Mouse (Mus musculus): ENCODE measurements around the gene Nos1.

Gene Nos1

DNA sequence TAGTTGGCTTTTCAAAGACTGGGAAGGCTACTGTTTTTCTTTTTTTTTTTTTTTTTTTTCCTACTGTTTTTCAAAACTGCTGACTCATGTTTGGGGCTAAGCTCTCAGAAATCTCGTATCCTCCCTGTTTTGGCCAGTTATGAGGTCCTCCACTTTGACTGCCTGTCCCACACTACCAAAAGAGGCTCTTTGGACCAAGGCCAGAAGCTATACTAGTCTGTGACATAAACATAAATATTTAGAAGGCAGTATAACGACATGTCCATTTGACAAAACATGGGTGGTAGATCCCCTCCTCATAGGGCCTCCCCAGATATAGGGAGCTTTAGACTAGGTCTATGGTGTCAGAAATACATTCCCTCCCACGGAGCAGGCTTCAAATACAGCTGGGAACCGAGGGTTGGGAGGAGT, 186.8 kb downstream of the Nos1 start:
- DNase-seq = no peak

DNA sequence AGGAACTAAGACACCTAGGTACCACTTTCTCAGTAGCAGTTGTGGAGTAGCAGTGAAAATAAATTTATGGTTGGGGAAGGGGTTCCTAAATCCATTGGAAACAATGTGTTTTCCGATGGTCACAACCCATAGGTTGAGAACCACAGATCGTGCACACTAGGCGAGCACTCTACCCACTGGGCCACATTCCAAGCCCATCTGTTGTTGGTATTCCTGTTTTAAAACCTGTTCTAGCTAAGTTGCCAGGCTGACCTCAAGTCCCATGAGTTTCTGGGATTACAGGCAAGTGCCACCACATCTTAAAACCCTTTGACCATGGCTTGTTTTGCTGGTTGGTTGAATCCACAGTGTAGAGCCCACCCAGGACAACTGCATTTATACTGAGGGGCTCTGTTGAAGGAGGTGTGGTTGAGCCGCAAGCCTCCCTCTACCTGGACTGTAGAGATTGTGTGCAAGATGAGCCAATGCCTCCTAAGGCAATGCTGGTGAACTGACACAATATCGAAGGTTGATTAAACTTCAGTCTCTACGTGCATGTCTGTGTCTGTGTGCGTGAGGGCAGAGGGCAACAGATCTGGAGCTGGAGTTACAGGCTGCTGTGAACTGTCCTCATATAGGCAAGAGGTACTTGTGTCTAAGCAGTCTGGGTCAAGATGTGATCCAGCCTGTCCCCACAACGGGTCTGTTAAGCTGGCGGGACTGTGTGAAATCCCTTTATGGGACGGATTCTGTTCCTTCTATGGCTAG, 189.0 kb downstream of the Nos1 start:
- DNase-seq = no peak

DNA sequence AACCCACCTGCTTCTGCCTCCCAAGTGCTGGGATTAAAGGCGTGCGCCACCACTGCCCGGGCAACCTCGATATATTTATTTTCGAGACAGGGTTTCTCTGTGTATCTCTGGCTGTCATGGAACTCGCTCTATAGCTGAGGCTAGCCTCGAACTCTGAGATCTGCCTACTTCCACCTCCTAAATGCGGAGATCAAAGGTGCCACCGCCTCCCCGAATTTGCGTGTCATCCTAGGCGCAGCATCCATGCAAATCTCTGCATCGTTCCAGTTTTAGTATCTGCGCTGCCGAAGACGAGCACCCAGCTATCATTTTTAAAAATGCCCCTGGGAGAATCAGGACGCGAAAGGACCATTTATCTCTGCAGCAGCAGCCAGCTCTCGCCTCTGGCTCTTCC, 195.4 kb downstream of the Nos1 start:
- DNase-seq = no peak

DNA sequence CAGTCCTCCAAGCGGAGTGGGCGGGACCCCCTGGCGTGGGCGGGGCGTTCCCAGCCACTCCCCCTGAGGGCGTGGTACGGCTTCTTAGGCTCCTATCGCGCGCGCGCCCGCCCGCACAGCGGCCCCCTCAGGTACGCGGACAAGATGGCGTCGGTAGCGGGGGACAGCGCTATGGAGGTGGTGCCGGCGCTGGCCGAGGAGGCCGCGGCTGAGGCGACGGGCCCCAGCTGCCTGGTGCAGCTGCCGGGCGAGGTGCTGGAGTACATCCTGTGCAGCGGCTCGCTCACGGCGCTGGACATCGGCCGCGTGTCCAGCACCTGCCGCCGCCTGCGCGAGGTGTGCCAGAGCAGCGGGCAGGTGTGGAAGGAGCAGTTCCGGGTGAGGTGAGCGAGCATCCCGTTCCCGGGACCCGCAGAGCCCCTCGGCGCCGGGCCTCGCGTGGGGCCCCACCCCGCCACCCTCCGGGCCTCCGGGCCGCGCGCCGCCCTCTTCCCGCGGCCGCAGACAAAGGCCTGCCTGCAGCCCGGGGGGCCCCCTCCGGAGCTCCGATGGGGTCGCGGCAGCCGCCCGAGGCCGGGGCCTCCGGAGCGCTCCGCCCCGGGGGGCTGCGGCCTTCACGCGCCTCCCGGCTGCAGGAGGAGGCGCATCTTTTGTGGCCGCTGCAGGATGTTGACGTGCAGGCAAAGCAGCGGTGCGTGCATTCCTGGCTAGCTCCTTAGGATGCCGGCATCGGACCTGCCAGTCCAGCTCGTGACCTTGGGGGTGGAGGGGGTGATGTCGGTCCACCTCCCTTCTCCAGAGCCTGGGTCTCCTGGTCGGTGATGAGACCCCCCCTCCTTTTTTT, 196.0 kb downstream of the Nos1 start, which contains the start of gene Fbxo21:
TSS of gene Fbxo21 (plus strand) at position 74 of the 844 bp plus-strand sequence.
- peak; percentile 97 for DNase-seq

DNA sequence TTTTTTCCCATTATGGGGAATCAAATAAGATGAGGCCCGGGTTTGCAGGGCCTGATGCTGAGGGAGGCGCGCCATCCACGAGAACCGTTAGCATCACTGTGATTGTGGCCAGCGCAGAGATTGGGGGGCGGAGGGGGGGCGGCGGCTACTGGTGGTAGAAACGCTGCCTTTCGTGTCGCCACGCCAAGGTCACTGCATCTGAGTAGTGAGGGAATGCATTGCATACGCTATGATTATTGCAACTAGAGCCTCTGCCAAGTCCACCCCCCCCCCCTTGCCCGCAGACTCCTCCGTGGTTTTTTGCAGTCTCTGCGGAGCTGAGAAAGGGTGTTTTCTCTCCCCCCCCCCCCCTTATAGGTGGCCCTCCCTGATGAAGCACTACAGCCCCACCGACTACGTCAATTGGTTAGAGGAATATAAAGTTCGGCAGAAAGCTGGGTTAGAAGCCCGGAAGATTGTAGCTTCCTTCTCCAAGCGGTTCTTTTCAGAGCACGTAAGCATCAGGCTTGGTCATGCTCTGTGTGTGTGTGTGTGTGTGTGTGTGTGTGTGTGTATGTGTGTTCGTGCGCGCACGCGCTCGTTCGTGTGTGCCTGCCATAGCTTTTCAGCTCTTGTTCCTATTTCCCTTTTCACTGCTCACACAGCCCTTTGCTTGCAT, 196.8 kb downstream of the Nos1 start:
- no peak for DNase-seq

DNA sequence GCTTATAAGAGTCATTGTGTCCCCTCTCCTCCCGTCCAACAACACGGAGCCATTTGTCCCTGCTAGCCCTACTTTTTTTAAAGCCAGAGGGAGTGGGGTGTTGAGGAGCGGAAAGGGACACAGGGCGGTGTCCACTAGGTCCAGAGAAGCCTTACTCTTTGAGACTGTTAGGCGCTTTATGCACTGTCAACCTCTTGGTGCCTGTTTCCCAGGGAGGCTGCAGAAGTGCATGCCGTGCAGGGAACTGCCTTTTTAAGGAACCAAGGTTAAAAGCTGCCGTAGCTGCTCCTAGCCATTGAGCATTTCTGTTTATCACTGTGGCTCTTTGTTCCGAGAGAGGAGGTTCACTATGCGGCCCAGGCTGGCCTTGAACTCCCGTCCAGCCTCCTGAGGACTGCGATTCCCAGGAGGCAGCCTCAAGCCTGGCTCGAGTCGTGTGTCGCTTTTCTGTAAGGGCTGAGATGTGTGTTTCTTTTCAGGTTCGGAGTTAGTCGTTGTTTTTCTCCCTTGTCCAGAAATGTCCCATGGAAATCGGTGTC, 197.4 kb downstream of the Nos1 start:
- no peak for DNase-seq

DNA sequence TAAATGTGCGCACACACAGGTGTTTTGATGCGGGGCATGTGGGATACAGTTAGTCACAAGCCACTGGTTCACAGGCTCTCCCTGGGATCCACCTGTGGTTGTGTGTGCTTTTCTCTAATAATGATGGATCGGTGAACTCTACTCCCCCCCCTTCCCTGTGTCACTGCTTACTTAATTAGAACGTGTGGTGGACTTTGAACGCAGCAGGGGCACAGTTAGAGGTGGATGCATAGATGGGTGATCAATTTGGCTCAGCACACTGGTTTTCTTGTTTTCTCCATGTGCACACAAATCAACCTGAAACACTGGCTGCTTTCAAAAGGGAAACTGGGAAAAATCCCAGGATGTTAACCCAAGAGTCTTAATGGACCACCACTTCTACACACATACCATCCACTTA, 198.2 kb downstream of the Nos1 start:
- no peak for DNase-seq

DNA sequence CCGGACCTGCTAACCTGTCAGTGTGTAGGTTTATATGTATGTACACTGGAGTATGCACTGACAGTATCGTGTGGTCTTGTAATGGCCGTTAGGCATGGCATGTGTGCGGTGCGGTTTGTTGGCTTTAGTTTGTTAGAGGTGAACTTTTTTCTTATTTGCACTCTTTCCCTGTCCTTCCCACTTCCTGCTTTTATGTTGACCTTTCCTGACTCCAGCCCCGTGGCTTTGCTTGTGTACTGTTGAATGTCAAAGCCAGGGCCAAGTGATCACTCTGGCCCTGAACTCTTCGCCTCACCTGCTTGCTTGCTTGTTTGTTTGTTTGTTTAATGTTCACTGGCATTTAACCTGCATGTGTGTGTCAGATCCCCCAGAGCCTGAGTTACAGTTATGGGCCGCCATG, 200.1 kb downstream of the Nos1 start:
- DNase-seq = no peak

DNA sequence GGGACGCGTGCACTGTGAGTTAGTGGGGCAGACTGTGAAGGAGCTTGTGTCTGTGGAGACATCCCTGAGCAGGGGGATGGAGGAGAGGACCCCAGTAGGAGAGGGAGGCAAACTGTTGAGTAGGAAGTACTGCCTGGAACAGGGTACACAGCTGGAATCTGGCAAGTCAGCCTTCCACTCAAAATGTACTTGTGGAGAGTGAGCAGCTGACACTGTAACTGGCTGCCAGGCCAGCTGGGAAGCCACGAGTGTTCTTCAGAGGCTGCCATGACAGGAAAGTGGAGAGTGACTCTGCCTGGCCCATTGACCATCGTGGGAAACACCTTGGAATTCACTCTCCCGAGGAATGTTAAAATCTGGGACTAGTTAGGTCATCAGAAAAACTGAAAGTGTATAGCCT, 201.1 kb downstream of the Nos1 start:
- no peak for DNase-seq

DNA sequence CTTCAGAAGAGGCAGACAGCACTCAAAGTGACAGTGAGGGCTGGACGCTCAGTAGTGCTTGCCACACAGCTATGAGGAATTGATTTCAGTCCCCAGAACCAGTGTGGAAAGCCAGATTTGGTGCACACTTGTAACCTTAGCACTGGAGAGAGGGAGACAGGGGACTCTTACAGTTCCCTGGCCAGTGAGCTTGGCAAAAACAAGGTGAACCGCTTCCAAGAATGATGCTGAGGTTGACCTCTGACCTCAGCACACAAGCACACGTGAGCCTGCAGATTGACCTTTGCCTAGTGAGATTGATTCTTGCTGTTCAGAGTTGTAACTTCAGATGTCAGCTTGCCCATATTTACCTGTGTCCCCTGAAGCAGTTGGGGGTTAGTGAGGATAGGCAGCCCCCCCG, 205.5 kb downstream of the Nos1 start:
- no peak for DNase-seq

DNA sequence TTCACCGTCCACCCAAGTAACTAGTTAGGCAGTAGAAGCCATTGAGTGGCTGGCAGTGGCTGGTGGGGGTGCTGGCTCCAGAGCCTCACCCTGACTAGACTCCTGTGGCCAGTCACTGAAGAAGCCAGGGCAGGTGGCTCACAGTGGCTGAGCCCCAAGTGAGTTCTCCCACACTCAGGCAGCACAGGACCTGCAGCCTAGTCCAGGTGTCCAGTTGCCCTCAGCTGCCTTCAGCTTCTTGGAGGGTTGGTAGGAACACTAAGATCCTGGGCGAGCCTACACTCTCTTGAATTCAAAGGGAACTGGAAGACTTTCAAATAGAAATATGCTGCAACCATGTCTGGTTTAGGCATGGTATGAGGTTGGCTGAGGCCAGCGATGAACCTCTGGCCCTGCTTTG, 207.1 kb downstream of the Nos1 start:
- no peak for DNase-seq

DNA sequence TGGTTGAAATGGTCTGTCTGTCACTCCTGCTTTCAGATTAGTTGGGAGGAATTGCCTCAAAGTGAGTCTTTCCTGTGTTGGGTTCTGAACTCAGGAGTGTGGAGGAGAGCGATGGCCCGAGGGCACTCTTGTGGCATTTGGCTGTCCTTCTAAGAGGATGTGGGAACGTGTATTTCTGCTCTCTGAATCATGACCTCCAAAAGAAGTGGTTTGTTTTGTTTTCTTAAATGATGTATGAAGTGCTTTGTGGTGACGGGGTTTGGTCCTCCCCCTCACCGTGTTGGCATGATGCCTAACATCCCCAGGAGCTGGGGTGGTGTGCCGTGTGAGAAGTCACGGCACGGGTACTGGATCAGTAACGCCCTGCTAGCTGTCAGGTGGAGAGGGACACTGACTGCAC, 207.5 kb downstream of the Nos1 start:
- no peak for DNase-seq

DNA sequence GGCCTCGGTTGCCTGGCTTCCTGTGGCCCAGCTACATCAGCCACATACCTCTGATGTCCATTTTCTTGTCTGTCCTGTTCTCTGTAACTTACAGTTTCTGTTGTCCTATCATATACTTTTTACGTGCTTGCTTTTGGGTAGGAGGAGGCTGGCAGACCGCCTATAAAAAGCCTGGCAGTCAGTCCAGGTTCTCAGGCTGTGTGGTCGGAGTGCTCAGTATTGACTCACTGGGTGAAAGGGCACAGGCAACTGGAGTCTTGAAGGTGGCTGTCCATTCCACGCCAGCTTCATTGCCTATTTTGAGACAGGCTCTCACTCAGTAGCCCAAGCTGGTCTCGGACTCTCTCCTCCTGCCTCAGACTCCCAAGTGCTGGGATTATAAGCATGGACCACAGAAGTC, 208.9 kb downstream of the Nos1 start:
- DNase-seq = no peak

DNA sequence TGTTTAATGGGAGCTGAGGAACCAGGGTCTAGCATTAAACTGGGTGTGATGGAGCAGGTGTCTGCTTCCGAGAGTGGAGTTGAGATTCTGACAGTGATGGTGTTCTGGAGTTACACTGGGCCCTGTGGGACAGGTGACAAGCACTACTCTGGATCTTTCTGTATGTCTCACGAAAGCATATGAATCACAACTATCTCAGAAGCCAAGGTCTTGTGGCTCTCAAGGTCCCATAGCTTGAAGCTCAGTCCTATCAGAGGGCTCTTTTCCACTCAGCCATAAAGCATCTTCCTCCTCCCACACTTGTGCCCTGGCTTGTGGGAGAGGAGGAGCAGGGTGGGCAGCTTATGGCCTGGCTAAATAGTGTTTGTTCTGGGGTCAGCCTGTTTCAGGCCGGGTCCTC, 210.1 kb downstream of the Nos1 start:
- no peak for DNase-seq

DNA sequence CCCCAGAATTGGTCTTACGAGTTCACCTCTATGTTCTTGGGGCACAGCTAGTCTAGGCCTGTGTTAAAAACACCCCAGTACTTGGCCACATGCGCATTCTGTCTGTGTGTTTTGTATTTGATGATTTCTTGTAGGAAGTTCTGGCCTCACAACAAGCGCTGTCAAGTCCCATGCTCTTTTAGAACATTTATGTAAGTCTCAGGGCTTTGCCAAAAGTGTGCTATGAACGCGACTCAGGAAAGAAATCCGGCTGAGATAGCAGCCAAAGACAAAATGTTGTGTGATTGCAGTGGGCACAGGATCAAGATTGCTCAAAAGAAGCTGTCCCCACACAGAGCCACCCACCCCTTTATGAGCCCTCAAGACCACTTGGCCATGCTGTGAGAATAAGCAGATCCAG, 212.7 kb downstream of the Nos1 start:
- no peak for DNase-seq

DNA sequence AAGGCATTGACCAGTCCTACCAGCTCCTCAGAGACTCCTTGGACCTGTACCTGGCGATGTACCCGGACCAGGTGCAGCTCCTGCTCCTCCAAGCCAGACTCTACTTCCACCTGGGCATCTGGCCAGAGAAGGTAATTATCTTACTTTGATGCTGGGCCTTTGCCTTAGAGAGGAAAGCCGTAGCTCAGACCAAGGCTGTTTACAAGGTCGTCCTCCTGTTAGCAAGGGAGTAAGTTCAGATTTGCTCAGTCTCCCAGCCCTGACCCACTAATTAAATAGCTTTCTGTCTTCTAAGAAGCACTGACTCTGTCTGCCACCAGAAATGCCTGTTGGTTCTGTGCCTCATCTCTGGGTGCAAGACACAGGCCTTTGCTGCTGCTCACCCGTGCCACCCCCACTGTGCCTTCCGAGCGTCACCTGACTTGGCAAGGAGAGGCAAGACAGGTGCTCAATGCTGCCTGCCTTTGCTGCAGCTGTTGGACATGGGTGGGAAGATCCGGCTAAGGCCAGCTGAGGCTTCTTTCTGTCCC, 214.6 kb downstream of the Nos1 start:
- no peak for DNase-seq

DNA sequence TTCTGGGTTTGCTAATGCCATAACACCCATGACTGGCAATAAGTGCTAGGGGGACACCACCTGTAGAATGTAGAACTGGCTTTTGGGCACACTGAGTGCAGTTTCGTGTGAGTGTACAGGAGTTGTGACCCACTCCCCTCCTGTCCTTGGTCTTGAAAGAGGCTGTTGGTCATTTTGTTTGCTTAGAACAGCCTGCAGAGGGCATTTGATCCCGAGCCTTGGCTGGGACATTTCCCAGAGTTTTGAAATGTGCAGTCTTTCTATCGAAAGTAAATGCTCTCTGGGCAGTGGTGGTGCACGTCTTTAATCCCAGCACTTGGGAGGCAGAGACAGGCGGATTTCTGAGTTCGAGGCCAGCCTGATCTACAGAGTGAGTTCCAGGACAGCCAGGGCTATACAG, 215.1 kb downstream of the Nos1 start:
- no peak for DNase-seq

DNA sequence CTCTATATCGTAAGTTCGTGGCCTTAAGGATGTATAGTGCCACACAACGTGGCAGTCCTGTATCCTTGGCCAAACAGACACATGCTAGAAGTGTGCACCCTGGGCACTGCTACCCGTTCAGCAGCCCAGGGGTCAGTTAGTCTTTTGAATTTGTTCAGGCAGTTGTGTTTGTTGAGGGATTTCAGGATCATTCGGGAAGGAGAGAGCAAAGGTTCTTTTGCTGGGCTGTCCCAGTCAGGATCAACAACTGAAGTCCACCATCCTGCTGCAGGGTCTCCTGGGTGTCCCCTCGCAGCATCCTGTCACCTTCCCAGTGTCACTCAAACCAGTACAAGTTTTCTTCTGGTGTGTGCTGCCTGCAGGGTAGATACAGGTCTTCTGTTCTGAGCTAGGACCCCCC, 215.7 kb downstream of the Nos1 start:
- no peak for DNase-seq

DNA sequence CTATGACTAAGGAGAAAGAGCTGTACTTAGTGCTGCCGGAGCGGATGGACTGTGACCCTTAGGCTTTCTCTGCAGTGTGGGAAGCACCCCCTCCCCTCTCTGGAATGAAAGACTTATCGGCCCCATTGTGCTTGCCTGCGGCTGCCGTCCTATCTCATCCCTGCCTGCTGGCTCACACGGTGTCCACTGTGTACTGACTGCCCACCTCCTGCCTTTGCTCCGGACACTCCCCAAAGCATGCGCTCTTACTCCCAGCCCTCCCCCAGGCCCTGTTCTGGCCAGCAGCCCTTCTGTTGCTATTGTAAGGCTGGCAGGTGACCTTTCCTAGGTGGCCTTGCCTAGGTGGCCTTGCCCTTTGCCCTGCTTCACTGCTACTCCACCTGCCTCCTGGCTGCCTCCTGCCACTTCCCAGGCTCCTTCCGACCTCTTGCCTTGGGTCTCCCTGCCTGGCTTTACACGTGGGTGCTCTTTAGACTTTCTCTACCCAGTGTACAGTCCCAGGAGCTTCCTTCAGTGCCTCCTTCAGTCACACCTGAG, 216.7 kb downstream of the Nos1 start:
- peak; percentile 29 for DNase-seq

DNA sequence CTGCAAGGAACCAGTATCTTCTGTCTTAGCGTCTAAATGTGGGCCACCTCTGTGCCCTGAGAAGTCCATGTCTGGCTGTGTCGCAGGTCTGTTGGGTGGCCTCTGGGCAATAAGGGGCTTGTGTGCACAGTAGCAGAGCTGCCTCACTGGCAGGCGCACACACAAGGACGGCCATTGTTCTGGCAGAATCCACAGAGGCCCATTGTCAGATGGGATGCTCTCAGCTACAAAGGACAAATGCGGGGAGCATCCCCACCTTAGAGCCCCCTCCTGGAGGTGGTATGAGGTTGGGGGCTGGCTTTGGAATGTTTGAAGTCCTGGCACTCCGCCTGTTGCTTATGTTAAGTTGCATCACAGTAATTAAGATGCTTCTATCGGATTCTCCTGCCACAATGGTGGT, 218.2 kb downstream of the Nos1 start:
- DNase-seq = no peak

DNA sequence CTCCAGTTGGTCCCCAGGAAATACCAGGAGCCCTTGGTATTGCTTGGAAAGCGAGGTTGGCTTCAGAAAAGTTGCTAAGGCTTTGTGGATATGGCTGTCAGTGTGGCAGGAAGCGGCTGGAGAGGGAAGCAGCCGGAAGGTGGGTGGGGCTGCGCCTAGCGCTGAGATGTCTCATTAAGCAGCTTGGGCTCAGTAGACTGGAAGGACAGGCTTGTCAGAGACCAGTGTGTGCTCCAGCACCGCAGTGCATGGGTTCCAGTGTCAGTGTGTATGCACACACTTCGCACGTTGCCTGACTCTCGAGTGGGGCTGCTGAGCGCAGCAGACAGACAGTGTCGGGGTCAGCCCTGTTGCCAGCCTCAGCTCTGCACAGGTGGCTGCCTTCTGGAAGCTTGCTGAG, 218.8 kb downstream of the Nos1 start:
- DNase-seq = no peak

DNA sequence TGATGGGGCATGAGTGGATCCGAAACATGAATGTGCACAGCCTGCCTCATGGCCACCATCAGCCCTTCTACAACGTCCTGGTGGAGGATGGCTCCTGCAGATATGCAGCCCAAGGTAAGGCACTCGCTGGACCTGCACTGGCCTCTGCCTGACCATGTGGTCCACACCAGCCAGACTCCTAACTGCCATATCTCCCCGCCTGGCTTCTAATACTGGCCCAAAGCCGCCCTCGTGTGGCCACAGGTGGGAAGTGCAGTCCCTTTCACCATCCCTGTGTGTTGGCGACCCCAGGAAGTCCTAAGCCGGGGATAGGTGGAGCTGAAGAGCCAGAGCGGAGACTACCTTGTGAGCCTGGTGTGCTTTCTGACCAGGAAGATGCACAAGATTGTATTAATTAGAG, 221.2 kb downstream of the Nos1 start:
- peak; percentile 70 for DNase-seq

DNA sequence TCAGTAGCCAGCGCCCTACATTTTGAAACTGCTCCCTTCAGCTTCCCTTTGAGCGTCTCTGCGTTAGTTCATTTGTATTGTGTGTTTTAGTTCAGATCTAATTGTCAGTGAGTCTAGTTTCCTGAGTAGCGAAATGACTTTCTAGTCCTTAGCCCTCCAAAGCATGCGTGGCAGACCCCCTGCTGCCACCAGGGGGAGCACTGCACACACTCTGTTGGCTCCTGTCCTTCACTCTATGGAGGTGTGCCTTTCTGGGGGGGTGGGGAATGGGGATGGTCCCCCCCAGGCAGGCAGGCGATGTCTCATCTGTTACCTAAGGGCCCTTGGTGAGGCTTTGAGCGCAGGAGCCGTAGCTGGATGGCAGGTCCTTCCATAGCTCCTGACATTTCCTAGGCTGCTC, 223.8 kb downstream of the Nos1 start:
- peak; percentile 51 for DNase-seq
